In genomic region chr7:100215116-100215732, GRCm38 (mm10) we compare ENCODE assay signal across 18 mouse cellular contexts. TPM values are rescaled to one million over a fixed set of nuclear protein-coding genes. Genes with fewer than 3 reads are reported as not detected.
DNase-seq lines count a peak whose midpoint lies in the region; ATAC-seq and TF ChIP-seq lines count a peak whose summit lies in the region.
"Had no signal": no experiment of that assay in that cellular context is flagged by ENCODE, and none has a peak within 500 bp of the region (broad histone marks: within the 10 kb centered on the region; RNA-seq: fewer than 3 reads in every experiment).

No protein-coding gene starts in this region.

- 40% methylated on average over 6 of the region's 6 CpGs for WGBS in hindbrain, postnatal 0 days
- 41% methylated on average over 6 of the region's 6 CpGs for WGBS in hindbrain, embryonic 16.5 days
- WGBS in cerebellum, adult 2 months: 18% methylated on average over 6 of the region's 6 CpGs
- 42% methylated on average over 6 of the region's 6 CpGs for WGBS in midbrain, embryonic 13.5 days

- no peaks in the 10 kb centered on the region for H3K9me3 ChIP-seq in hindbrain, postnatal 0 days (ENCODE audit: low read length)
- H3K9me3 ChIP-seq in hindbrain, embryonic 16.5 days (ENCODE audit: control insufficient read depth, low read length): no peaks in the 10 kb centered on the region
- H3K9me3 ChIP-seq in midbrain, embryonic 13.5 days: no peaks in the 10 kb centered on the region
- H3K9me3 ChIP-seq: embryonic facial prominence, embryonic 12.5 days; G1E; heart, embryonic 13.5 days; limb, embryonic 12.5 days; neural tube, embryonic 13.5 days had no signal

- 0 out of 2 replicates have a peak, but pooled peaks cover 9% of the 10 kb centered on the region for H3K4me1 ChIP-seq in hindbrain, postnatal 0 days (ENCODE audit: insufficient read depth, low read length)
- no peaks in the 10 kb centered on the region for H3K4me1 ChIP-seq in hindbrain, embryonic 16.5 days (ENCODE audit: control insufficient read depth, insufficient read depth, low read depth, low read length)
- H3K4me1 ChIP-seq in cerebellum, adult 2 months (ENCODE audit: control insufficient read depth, insufficient read depth, low read length): peaks cover 21% of the 10 kb centered on the region
- peaks cover 35% of the 10 kb centered on the region for H3K4me1 ChIP-seq in midbrain, embryonic 13.5 days (replicated peaks)
- H3K4me1 ChIP-seq: embryonic facial prominence, embryonic 12.5 days had no signal

- H3K9ac ChIP-seq in hindbrain, postnatal 0 days (replicated peaks; ENCODE audit: low read length): no peak overlapping the region
- no peak overlapping the region for H3K9ac ChIP-seq in hindbrain, embryonic 16.5 days (ENCODE audit: low read depth, low read length)
- H3K9ac ChIP-seq in midbrain, embryonic 13.5 days (replicated peaks): no peak overlapping the region
- H3K9ac ChIP-seq: embryonic facial prominence, embryonic 12.5 days; heart, embryonic 13.5 days; limb, embryonic 12.5 days; liver, embryonic 14.5 days had no signal

- no peak for ATAC-seq in hindbrain, postnatal 0 days
- ATAC-seq in hindbrain, embryonic 16.5 days: no peak
- ATAC-seq in midbrain, embryonic 13.5 days: no peak
- no peak for ATAC-seq in megakaryocyte progenitor cell, adult 5-6 weeks (replicated peaks; ENCODE audit: poor library complexity)

- no peak overlapping the region for H3K4me2 ChIP-seq in hindbrain, postnatal 0 days (ENCODE audit: low read depth, low read length)
- no peak overlapping the region for H3K4me2 ChIP-seq in hindbrain, embryonic 16.5 days (ENCODE audit: low read length)
- no peak overlapping the region for H3K4me2 ChIP-seq in midbrain, embryonic 13.5 days (replicated peaks)
- H3K4me2 ChIP-seq: embryonic facial prominence, embryonic 12.5 days; limb, embryonic 12.5 days had no signal

- TF ChIP-seq CTCF in hindbrain, postnatal 0 days (IDR thresholded peaks at IDR 0.05; ENCODE audit: low read depth): no peak
- no peak for TF ChIP-seq CTCF in brain, embryonic 14.5 days (IDR thresholded peaks at IDR 0.05; ENCODE audit: borderline replicate concordance, extremely low read depth, insufficient read depth, insufficient read length)
- no peak for TF ChIP-seq CTCF in cerebellum, adult 2 months (IDR thresholded peaks at IDR 0.05; ENCODE audit: borderline replicate concordance, insufficient read depth, low read depth, low read length)

- no peaks in the 10 kb centered on the region for H3K27me3 ChIP-seq in hindbrain, postnatal 0 days (ENCODE audit: insufficient read depth, low read length)
- H3K27me3 ChIP-seq in hindbrain, embryonic 16.5 days (replicated peaks; ENCODE audit: control insufficient read depth, insufficient read depth, low read length): no peaks in the 10 kb centered on the region
- no peaks in the 10 kb centered on the region for H3K27me3 ChIP-seq in cerebellum, adult 2 months (ENCODE audit: control insufficient read depth, insufficient read depth, low read length)
- no peaks in the 10 kb centered on the region for H3K27me3 ChIP-seq in midbrain, embryonic 13.5 days
- H3K27me3 ChIP-seq: embryonic facial prominence, embryonic 12.5 days; heart, embryonic 13.5 days; limb, embryonic 12.5 days; neural tube, embryonic 13.5 days had no signal

- H3K27ac ChIP-seq in hindbrain, postnatal 0 days: no peak overlapping the region
- no peak overlapping the region for H3K27ac ChIP-seq in hindbrain, embryonic 16.5 days (ENCODE audit: low read depth, low read length)
- peak overlapping the region; percentile 71 for H3K27ac ChIP-seq in cerebellum, adult 2 months (ENCODE audit: insufficient read depth, low read length)
- H3K27ac ChIP-seq in midbrain, embryonic 13.5 days: peak overlapping the region; percentile 14; the same call in 1 of the 2 replicates
- H3K27ac ChIP-seq: embryonic facial prominence, embryonic 12.5 days; limb, embryonic 12.5 days; liver, embryonic 14.5 days had no signal

- no peak overlapping the region for H3K4me3 ChIP-seq in hindbrain, postnatal 0 days (ENCODE audit: low read length)
- no peak overlapping the region for H3K4me3 ChIP-seq in hindbrain, embryonic 16.5 days (ENCODE audit: low read length)
- no peak overlapping the region for H3K4me3 ChIP-seq in cerebellum, adult 2 months (replicated peaks; ENCODE audit: insufficient read depth, low read depth, low read length)
- no peak overlapping the region for H3K4me3 ChIP-seq in midbrain, embryonic 13.5 days (replicated peaks)
- H3K4me3 ChIP-seq: embryonic facial prominence, embryonic 12.5 days; heart, embryonic 13.5 days; limb, embryonic 12.5 days; neural tube, embryonic 13.5 days had no signal

- DNase-seq in hindbrain, postnatal 0 days (ENCODE audit: low spot score): peak; percentile 41
- peak; percentile 60 for DNase-seq in brain, embryonic 14.5 days (ENCODE audit: low read depth)
- DNase-seq in cerebellum, adult 2 months: peak; percentile 57 to 85
- no peak for DNase-seq in adrenal gland, adult 8-10 months
- DNase-seq: adrenal gland, postnatal 10 days; gastrocnemius, postnatal 36 days; layer of hippocampus, postnatal 36 days; right cerebral cortex, postnatal 4 days had no signal

- no peak for TF ChIP-seq POLR2A in brain, embryonic 14.5 days (IDR thresholded peaks at IDR 0.05; ENCODE audit: borderline replicate concordance, extremely low read depth, insufficient read depth, insufficient read length, poor library complexity, severe bottlenecking)
- no peak for TF ChIP-seq POLR2A in cerebellum, adult 2 months (IDR thresholded peaks at IDR 0.05; ENCODE audit: borderline replicate concordance, insufficient read depth, low read length)

- no peaks in the 10 kb centered on the region for H3K36me3 ChIP-seq in hindbrain, postnatal 0 days (ENCODE audit: insufficient read depth, low read length)
- no peaks in the 10 kb centered on the region for H3K36me3 ChIP-seq in hindbrain, embryonic 16.5 days (ENCODE audit: control insufficient read depth, insufficient read depth, low read length)
- no peaks in the 10 kb centered on the region for H3K36me3 ChIP-seq in midbrain, embryonic 13.5 days
- H3K36me3 ChIP-seq: embryonic facial prominence, embryonic 12.5 days; G1E; heart, embryonic 13.5 days; limb, embryonic 12.5 days; neural tube, embryonic 13.5 days had no signal

RNA-seq across cellular contexts. Expression of gene Pgm2l1, which starts 12.0 kb away (rescaled TPM):
- total RNA-seq in hindbrain, postnatal 0 days (2014; rRNA removed): 123 and 127 TPM in 2 replicates
- 34.4 and 34.8 TPM in 2 replicates for polyA plus RNA-seq in hindbrain, postnatal 0 days (2015; fragmentation: Nextera tagmentation; extraction: Ambion mirVana)
- 29.2 and 33.7 TPM in 2 replicates for polyA plus RNA-seq in hindbrain, embryonic 16.5 days (2015; fragmentation: Nextera tagmentation; extraction: Ambion mirVana)
- polyA plus RNA-seq in brain, embryonic 14.5 days (2012; rRNA removed): 26.1 and 43.5 TPM in 2 replicates
- polyA plus RNA-seq in cerebellum, adult 2 months (2012; rRNA removed): 49.6 and 49.8 TPM in 2 replicates
- 21.3 and 22.9 TPM in 2 replicates for polyA plus RNA-seq in midbrain, embryonic 13.5 days (2015; fragmentation: Nextera tagmentation; extraction: Ambion mirVana)
- total RNA-seq in megakaryocyte progenitor cell, adult 5-6 weeks (2015): 8.0 and 12.4 TPM in 2 replicates
- total RNA-seq in megakaryocyte progenitor cell, adult 5-6 weeks (2017): 6.2 and 10.6 TPM in 2 replicates
- total RNA-seq in adrenal gland, adult 8-10 months (2022): 1 to 10 TPM; 5.5 to 6.8 (median 6.3) TPM

RNA-seq across cellular contexts. Expression of gene Kcne3, which starts 38.9 kb away (rescaled TPM):
- 0.47 TPM in 1 of 2 replicates, not detected in the other for total RNA-seq in hindbrain, postnatal 0 days (2014; rRNA removed)
- 0.25 and 0.33 TPM in 2 replicates for polyA plus RNA-seq in hindbrain, postnatal 0 days (2015; fragmentation: Nextera tagmentation; extraction: Ambion mirVana)
- 0.31 and 0.67 TPM in 2 replicates for polyA plus RNA-seq in hindbrain, embryonic 16.5 days (2015; fragmentation: Nextera tagmentation; extraction: Ambion mirVana)
- polyA plus RNA-seq in brain, embryonic 14.5 days (2012; rRNA removed): 1.5 and 1.9 TPM in 2 replicates
- polyA plus RNA-seq in cerebellum, adult 2 months (2012; rRNA removed): not detected in 2 replicates
- 1.2 and 1.7 TPM in 2 replicates for polyA plus RNA-seq in midbrain, embryonic 13.5 days (2015; fragmentation: Nextera tagmentation; extraction: Ambion mirVana)
- 0.59 and 0.77 TPM in 2 replicates for total RNA-seq in megakaryocyte progenitor cell, adult 5-6 weeks (2015)
- total RNA-seq in megakaryocyte progenitor cell, adult 5-6 weeks (2017): 2.0 and 4.2 TPM in 2 replicates
- 1 to 10 TPM in 3 of 4 experiments, under 1 TPM in 1; 0.55 to 1.9 (median 1.4) TPM for total RNA-seq in adrenal gland, adult 8-10 months (2022)
- total RNA-seq: layer of hippocampus, postnatal 36 days had no signal

RNA-seq across cellular contexts. Expression of gene Lipt2, which starts 56.1 kb away (rescaled TPM):
- total RNA-seq in hindbrain, postnatal 0 days (2014; rRNA removed): 13.8 and 20.1 TPM in 2 replicates
- polyA plus RNA-seq in hindbrain, postnatal 0 days (2015; fragmentation: Nextera tagmentation; extraction: Ambion mirVana): 19.2 and 19.5 TPM in 2 replicates
- polyA plus RNA-seq in hindbrain, embryonic 16.5 days (2015; fragmentation: Nextera tagmentation; extraction: Ambion mirVana): 18.3 and 19.5 TPM in 2 replicates
- 10.6 and 14.0 TPM in 2 replicates for polyA plus RNA-seq in brain, embryonic 14.5 days (2012; rRNA removed)
- 6.9 and 7.5 TPM in 2 replicates for polyA plus RNA-seq in cerebellum, adult 2 months (2012; rRNA removed)
- 14.6 and 16.6 TPM in 2 replicates for polyA plus RNA-seq in midbrain, embryonic 13.5 days (2015; fragmentation: Nextera tagmentation; extraction: Ambion mirVana)
- 11.8 and 12.4 TPM in 2 replicates for total RNA-seq in megakaryocyte progenitor cell, adult 5-6 weeks (2015)
- total RNA-seq in megakaryocyte progenitor cell, adult 5-6 weeks (2017): 5.5 and 13.3 TPM in 2 replicates
- total RNA-seq in adrenal gland, adult 8-10 months (2022): 1 to 10 TPM; 5.2 to 7.5 (median 6.4) TPM
- total RNA-seq: monocyte, adult 5-6 weeks had no signal

Comparison
In these comparisons a context has a peak if more than half of its experiments do, and no peak if none do; other contexts are left out.
1. H3K27ac ChIP-seq: peak in cerebellum, adult 2 months (single experiment) and midbrain, embryonic 13.5 days (single experiment); none in hindbrain, postnatal 0 days (single experiment) and hindbrain, embryonic 16.5 days (single experiment).